Mouse (Mus musculus): ENCODE data around the gene Syvn1. TPM values are rescaled to one million over a fixed set of nuclear protein-coding genes. Genes with fewer than 3 reads are reported as not detected.
"Not testable (repeated sequence)": the region's sequence is repeated elsewhere in the genome, so short reads cannot be mapped to it uniquely, and the experiment has no call there.

Syvn1 gene
- polyA plus RNA-seq, 1 experiment from 2014 or later, result 31.7 TPM

DNA sequence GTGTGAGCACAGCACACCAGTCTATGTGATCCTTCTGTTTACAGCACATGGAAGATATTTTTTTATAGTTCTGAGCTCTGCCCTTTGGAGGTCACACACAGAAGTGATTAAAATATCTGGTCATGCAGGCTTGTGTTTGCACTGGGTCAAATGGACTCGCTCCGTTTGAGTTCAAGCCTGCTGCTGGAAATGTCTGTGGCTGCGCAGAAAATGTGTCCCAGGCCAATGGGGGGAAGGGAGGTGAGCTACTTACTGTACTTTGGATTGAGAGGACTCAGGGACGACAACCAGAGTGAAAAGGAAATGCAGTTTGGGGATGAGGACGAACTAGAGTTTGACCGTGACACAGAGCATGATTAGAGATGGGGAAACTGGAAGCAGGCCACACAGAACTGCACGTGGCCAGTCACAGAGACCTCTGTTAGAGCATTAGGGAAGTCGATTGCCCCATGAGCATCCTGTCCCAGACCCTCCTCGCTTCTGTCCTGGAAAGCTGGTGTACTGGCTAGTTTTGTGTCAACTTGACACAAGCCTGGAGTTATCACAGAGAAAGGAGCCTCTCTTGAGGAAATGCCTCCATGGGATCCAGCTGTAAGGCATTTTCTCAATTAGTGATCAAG, 10.3 kb upstream of the Syvn1 start:
- no peak overlapping the region for H3K9ac ChIP-seq (ENCODE audit: low read length)
- H3K27ac ChIP-seq (ENCODE audit: low read length), result no peak overlapping the region
- H3K4me1 ChIP-seq (replicated peaks; ENCODE audit: control insufficient read depth, insufficient read depth, low read length), result no peaks in the 10 kb centered on the region
- 68% methylated on average over 9 of the region's 9 CpGs for WGBS
- no peak overlapping the region for H3K4me2 ChIP-seq (ENCODE audit: low read depth, low read length)
- no peak for ATAC-seq (ENCODE audit: low read depth)
- H3K36me3 ChIP-seq (ENCODE audit: control insufficient read depth, insufficient read depth, low read length), result no peaks in the 10 kb centered on the region
- no peak overlapping the region for H3K4me3 ChIP-seq (ENCODE audit: low read length)
- H3K9me3 ChIP-seq (ENCODE audit: control insufficient read depth, low read length), result no peaks in the 10 kb centered on the region
- H3K27me3 ChIP-seq (ENCODE audit: control insufficient read depth, insufficient read depth, low read depth, low read length), result no peaks in the 10 kb centered on the region

DNA sequence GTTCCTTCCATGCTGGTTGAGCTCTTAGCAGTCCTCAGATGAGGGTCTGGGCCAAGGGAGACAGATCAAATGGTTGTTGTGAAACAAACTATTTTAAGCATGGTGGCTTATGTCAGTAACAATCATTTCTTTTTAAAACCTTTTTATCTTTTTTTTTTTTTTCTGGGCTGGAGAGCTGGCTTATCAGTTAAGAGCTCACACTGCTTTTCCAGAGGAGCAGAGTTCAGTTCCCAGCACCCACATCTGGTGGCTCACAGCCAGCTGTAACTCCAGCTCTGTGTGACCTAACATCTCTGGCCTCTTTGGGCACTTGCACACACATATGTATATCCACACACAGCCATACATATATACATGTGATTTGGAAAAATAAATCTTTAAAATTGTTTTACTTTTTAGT, 8.7 kb upstream of the Syvn1 start:
- Histone ChIP-seq H3K9me3 (ENCODE audit: control insufficient read depth, low read length) (no peaks in the 10 kb centered on the region), H3K36me3 (ENCODE audit: control insufficient read depth, insufficient read depth, low read length) (no peaks in the 10 kb centered on the region), H3K4me2 (ENCODE audit: low read depth, low read length) (no peak overlapping the region), H3K27me3 (ENCODE audit: control insufficient read depth, insufficient read depth, low read depth, low read length) (no peaks in the 10 kb centered on the region), H3K9ac (ENCODE audit: low read length) (no peak overlapping the region), H3K4me1 (replicated peaks; ENCODE audit: control insufficient read depth, insufficient read depth, low read length) (no peaks in the 10 kb centered on the region), H3K4me3 (ENCODE audit: low read length) (no peak overlapping the region), H3K27ac (ENCODE audit: low read length) (no peak overlapping the region)
- ATAC-seq (ENCODE audit: low read depth), result no peak

DNA sequence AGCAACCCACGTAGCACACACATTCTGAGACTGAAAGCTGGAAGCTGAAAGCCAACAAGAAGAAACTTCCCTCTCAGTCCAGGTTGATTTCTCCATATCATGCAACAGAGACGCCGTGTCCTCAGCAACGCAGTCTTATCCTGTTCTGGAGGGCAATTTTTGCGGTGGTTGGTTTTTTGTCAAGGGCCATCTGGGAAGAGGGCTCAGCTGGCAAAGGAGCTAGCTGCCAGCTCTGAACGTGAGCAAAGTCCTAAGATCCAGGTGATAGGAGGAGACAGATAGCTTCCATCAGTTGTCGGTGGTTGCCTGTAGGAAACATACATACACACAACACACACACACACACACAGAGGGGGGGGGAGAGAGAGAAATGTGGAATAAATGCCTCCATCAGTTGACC, 8.1 kb upstream of the Syvn1 start:
- Histone ChIP-seq H3K4me1 (replicated peaks; ENCODE audit: control insufficient read depth, insufficient read depth, low read length) (no peaks in the 10 kb centered on the region), H3K27me3 (ENCODE audit: control insufficient read depth, insufficient read depth, low read depth, low read length) (no peaks in the 10 kb centered on the region), H3K4me3 (ENCODE audit: low read length) (no peak overlapping the region), H3K4me2 (ENCODE audit: low read depth, low read length) (no peak overlapping the region), H3K9ac (ENCODE audit: low read length) (no peak overlapping the region), H3K9me3 (ENCODE audit: control insufficient read depth, low read length) (no peaks in the 10 kb centered on the region), H3K27ac (ENCODE audit: low read length) (no peak overlapping the region), H3K36me3 (ENCODE audit: control insufficient read depth, insufficient read depth, low read length) (no peaks in the 10 kb centered on the region)
- WGBS, result 76% methylated on average over 7 of the region's 7 CpGs
- ATAC-seq (ENCODE audit: low read depth), result no peak

DNA sequence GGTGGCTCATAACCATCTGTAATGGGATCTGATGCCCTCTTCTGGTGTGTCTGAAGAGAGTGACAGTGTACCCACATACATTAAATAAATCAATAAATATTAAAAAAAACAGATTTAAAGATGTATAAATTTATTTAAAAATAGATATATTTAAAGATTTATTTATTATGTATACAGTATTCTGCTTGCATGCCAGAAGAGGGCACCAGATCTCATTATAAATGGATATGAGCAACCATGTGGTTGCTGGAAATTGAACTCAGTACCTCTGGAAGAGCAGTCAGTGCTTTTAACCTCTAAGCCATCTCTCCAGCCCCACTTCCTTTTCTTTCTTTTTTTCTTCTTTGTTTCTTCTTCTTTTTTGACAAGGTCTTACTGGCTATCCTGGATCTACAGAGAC, 6.4 kb upstream of the Syvn1 start:
- no peak for ATAC-seq (ENCODE audit: low read depth)
- Histone ChIP-seq H3K9me3 (ENCODE audit: control insufficient read depth, low read length) (no peaks in the 10 kb centered on the region), H3K4me2 (ENCODE audit: low read depth, low read length) (no peak overlapping the region), H3K4me3 (ENCODE audit: low read length) (no peak overlapping the region), H3K27ac (ENCODE audit: low read length) (no peak overlapping the region), H3K4me1 (replicated peaks; ENCODE audit: control insufficient read depth, insufficient read depth, low read length) (peaks cover under 1% of the 10 kb centered on the region; the same call in 1 of the 2 replicates), H3K27me3 (ENCODE audit: control insufficient read depth, insufficient read depth, low read depth, low read length) (no peaks in the 10 kb centered on the region), H3K36me3 (ENCODE audit: control insufficient read depth, insufficient read depth, low read length) (no peaks in the 10 kb centered on the region), H3K9ac (ENCODE audit: low read length) (no peak overlapping the region)

DNA sequence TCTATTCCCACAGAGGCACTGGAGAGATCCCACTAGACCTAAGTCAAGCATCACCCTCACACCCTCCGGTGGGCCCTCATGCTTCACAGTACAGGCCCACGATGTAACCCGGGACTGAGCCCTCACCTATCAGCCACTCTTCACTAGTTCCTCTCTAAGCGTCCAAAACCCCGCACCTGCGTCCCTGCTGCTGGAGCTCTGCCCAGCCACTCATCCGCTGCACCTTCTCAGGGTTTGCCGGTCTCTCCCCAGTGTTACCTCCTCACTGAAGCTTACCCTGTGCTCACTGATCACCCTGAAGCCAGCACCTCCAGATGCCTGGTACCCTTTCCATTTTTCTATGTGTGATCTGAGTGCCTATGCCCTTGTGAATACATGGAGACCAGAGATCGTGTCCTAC, 4.1 kb upstream of the Syvn1 start:
- Histone ChIP-seq H3K9ac (ENCODE audit: low read length) (no peak overlapping the region), H3K4me2 (ENCODE audit: low read depth, low read length) (no peak overlapping the region), H3K36me3 (ENCODE audit: control insufficient read depth, insufficient read depth, low read length) (no peaks in the 10 kb centered on the region), H3K9me3 (ENCODE audit: control insufficient read depth, low read length) (no peaks in the 10 kb centered on the region), H3K27me3 (ENCODE audit: control insufficient read depth, insufficient read depth, low read depth, low read length) (no peaks in the 10 kb centered on the region), H3K4me3 (ENCODE audit: low read length) (no peak overlapping the region), H3K4me1 (replicated peaks; ENCODE audit: control insufficient read depth, insufficient read depth, low read length) (peaks cover 8% of the 10 kb centered on the region), H3K27ac (ENCODE audit: low read length) (no peak overlapping the region)
- WGBS, result 76% methylated on average over 9 of the region's 9 CpGs
- no peak for ATAC-seq (ENCODE audit: low read depth)

DNA sequence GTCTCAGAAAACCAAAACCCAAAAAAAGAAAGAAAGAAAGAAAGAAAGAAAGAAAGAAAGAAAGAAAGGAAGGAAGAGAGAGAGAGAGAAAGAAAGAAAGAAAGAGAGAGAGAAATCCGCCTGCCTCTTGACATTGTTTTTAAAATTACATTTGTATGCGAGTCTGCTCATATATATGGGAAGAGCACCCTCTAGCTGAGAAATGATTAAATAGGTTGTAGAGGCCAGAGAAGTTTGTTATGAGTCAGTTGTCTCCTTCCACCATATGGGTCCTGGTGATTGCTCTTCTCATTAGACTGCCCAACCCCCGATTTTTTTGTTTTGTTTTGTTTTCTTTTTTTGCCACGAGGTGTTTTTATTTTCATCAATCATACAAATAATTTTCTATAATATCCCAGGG, 2.3 kb upstream of the Syvn1 start:
- not testable (repeated sequence) for H3K9ac ChIP-seq (ENCODE audit: low read length); H3K27ac ChIP-seq (ENCODE audit: low read length); H3K27me3 ChIP-seq (ENCODE audit: control insufficient read depth, insufficient read depth, low read depth, low read length); H3K9me3 ChIP-seq (ENCODE audit: control insufficient read depth, low read length); ATAC-seq (ENCODE audit: low read depth); H3K36me3 ChIP-seq (ENCODE audit: control insufficient read depth, insufficient read depth, low read length); H3K4me2 ChIP-seq (ENCODE audit: low read depth, low read length); H3K4me3 ChIP-seq (ENCODE audit: low read length)
- 30% methylated on average over 4 of the region's 4 CpGs for WGBS
- H3K4me1 ChIP-seq (replicated peaks; ENCODE audit: control insufficient read depth, insufficient read depth, low read length), result peaks cover 17% of the 10 kb centered on the region

DNA sequence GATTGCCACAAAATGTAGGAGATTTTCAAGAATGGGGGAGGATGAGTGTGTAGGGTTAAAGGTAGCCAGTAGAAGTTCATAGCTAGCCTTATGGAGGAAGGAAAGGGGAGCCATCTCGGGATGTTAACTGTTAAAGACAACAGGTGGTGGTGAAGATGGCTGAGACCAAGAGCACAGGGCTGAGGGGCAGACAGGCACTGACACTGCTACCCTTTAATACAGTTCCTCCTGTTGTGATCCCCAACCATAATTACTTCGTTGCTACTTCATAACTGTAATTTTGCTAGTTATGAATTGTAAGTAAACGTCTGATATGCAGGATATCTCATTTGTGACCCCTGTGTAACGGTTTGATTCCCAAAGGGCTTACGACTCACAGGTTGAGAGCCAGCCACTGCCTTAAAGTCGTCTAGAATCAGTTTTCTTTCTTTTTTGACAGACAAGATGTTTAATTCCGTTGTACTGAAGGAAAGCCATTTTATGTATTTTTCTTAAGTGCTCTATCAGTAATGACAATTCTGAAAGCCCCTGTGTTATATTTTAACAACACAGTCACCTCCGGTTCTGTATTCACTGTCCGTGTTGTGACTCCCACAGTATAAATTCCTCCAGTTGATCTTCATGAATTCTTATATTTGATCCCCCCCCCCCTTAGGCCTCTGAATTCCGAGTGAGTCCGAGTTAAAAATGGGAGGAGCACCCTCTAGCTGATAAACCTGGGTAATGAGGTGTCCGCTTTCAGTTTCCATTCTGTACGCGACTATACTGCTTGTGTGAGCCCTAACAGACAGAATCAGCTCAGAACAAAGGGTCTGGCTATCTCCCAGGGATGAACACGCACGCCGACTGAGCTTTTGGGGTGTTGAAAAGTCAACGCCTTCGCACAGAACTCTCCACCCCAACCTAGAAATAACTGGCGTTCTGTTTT, 746 bp upstream of the Syvn1 start:
- ATAC-seq (ENCODE audit: low read depth), result peak; percentile 24
- Histone ChIP-seq H3K4me1 (replicated peaks; ENCODE audit: control insufficient read depth, insufficient read depth, low read length) (peaks cover 17% of the 10 kb centered on the region), H3K4me2 (ENCODE audit: low read depth, low read length) (peak overlapping the region; percentile 91), H3K9ac (ENCODE audit: low read length) (peak overlapping the region; percentile 86), H3K9me3 (ENCODE audit: control insufficient read depth, low read length) (no peaks in the 10 kb centered on the region), H3K27me3 (ENCODE audit: control insufficient read depth, insufficient read depth, low read depth, low read length) (no peaks in the 10 kb centered on the region), H3K4me3 (ENCODE audit: low read length) (peak overlapping the region; percentile 95), H3K27ac (ENCODE audit: low read length) (peak overlapping the region; percentile 99), H3K36me3 (ENCODE audit: control insufficient read depth, insufficient read depth, low read length) (peaks cover 21% of the 10 kb centered on the region)
- 11% methylated on average over 20 of the region's 20 CpGs for WGBS

DNA sequence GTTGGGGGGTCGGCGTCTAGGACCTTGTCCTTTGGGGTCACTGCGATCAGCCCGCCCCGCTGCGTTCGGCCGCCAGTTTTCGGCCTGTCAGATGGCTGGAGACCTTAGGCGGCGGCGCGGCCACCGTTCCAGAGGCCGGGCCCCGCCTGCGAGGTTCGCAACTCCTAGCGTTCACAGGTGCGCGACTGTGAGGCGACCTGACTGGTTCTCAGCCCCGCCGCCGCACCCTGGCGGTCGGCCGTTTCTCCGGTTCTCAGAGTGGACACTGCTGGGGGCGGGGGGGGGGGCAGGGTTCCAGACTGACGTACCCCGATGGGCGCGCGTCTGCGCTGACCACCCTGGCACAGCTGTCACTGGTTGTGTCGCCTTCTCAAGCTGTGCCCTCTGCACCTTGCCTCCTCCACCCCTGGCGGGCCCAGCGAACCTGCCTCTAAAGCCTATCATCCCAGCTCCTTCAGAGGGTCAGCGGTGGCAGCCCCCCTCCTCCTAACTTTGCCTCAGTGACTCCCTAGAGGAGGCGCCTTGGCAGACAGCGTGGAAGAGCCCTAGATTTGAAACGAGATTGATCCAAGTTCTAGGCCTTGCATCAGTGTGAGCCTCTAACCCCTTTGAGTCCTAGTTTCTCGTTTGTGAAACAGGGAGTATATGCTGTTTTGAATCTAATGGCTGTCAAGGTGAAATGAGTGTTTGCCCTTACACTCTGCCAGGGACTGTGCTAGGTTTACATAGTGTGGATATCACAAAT, 950 bp downstream of the Syvn1 start:
- Histone ChIP-seq H3K27me3 (ENCODE audit: control insufficient read depth, insufficient read depth, low read depth, low read length) (no peaks in the 10 kb centered on the region), H3K27ac (ENCODE audit: low read length) (peak overlapping the region; percentile 99), H3K4me2 (ENCODE audit: low read depth, low read length) (peak overlapping the region; percentile 91), H3K4me1 (replicated peaks; ENCODE audit: control insufficient read depth, insufficient read depth, low read length) (peaks cover 17% of the 10 kb centered on the region), H3K9ac (ENCODE audit: low read length) (peak overlapping the region; percentile 94), H3K4me3 (ENCODE audit: low read length) (peak overlapping the region; percentile 95), H3K36me3 (ENCODE audit: control insufficient read depth, insufficient read depth, low read length) (peaks cover 37% of the 10 kb centered on the region), H3K9me3 (ENCODE audit: control insufficient read depth, low read length) (no peaks in the 10 kb centered on the region)
- ATAC-seq (ENCODE audit: low read depth), result peak; percentile 10
- WGBS, result under 1% methylated on average over 43 of the region's 44 CpGs

DNA sequence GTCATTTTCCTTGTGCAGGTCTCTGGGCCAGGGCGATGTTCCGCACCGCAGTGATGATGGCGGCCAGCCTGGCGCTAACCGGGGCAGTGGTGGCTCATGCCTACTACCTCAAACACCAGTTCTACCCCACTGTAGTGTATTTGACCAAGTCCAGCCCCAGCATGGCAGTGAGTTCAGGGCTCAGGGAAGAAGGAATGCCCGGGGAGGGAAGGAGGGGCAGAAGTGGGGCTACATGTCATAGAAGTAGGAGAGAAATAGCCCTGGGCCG, 1.5 kb downstream of the Syvn1 start:
- Histone ChIP-seq H3K9me3 (ENCODE audit: control insufficient read depth, low read length) (no peaks in the 10 kb centered on the region), H3K9ac (ENCODE audit: low read length) (peak overlapping the region; percentile 94), H3K4me1 (replicated peaks; ENCODE audit: control insufficient read depth, insufficient read depth, low read length) (peaks cover 17% of the 10 kb centered on the region), H3K27ac (ENCODE audit: low read length) (no peak overlapping the region), H3K4me3 (ENCODE audit: low read length) (peak overlapping the region; percentile 95), H3K4me2 (ENCODE audit: low read depth, low read length) (peak overlapping the region; percentile 91), H3K36me3 (ENCODE audit: control insufficient read depth, insufficient read depth, low read length) (peaks cover 42% of the 10 kb centered on the region), H3K27me3 (ENCODE audit: control insufficient read depth, insufficient read depth, low read depth, low read length) (no peaks in the 10 kb centered on the region)
- 77% methylated on average over 8 of the region's 8 CpGs for WGBS
- ATAC-seq (ENCODE audit: low read depth), result no peak

Measured in lung, embryonic 16.5 days (tissue).